Mouse (Mus musculus): ENCODE measurements around the gene Abca16.

Abca16 gene

GRCm38 (mm10) chr7:120409447-120409846, at the start of gene Abca16:
Gene Abca16, plus strand, starts transcription at chr7:120409647.
- no peak for DNase-seq (ENCODE audit: extremely low spot score, low read depth, low spot score)

- no peak for DNase-seq (ENCODE audit: extremely low spot score, low read depth, low spot score)
These were observed 48.3 kb upstream of the Abca16 start for GRCm38 (mm10) chr7:120361159-120361558.

GRCm38 (mm10) chr7:120412391-120412790, 2.9 kb downstream of the Abca16 start:
- no peak for DNase-seq (ENCODE audit: extremely low spot score, low read depth, low spot score)

- DNase-seq (ENCODE audit: extremely low spot score, low read depth, low spot score) = no peak
These were observed 17.2 kb downstream of the Abca16 start for GRCm38 (mm10) chr7:120426625-120427024.

GRCm38 (mm10) chr7:120431464-120431863, 22.0 kb downstream of the Abca16 start:
- no peak for DNase-seq (ENCODE audit: extremely low spot score, low read depth, low spot score)

- DNase-seq (ENCODE audit: extremely low spot score, low read depth, low spot score) = no peak
These were observed 94.6 kb downstream of the Abca16 start for GRCm38 (mm10) chr7:120503891-120504662.

- DNase-seq (ENCODE audit: extremely low spot score, low read depth, low spot score) = no peak
These were observed 95.2 kb downstream of the Abca16 start for GRCm38 (mm10) chr7:120504663-120504979.

- DNase-seq (ENCODE audit: extremely low spot score, low read depth, low spot score) = no peak
These were observed 125.4 kb downstream of the Abca16 start for GRCm38 (mm10) chr7:120534805-120535204.

- no peak for DNase-seq (ENCODE audit: extremely low spot score, low read depth, low spot score)
These were observed 143.2 kb downstream of the Abca16 start for GRCm38 (mm10) chr7:120552479-120553180.

GRCm38 (mm10) chr7:120553181-120553551, 143.7 kb downstream of the Abca16 start:
- no peak for DNase-seq (ENCODE audit: extremely low spot score, low read depth, low spot score)

GRCm38 (mm10) chr7:120567366-120567765, 157.9 kb downstream of the Abca16 start:
- no peak for DNase-seq (ENCODE audit: extremely low spot score, low read depth, low spot score)

GRCm38 (mm10) chr7:120576520-120576919, 167.1 kb downstream of the Abca16 start:
- no peak for DNase-seq (ENCODE audit: extremely low spot score, low read depth, low spot score)

Measured in hindlimb bud, embryonic 11.5 days (tissue).